In genomic region chr1:91209785-91210184, GRCm38 (mm10) we compare ENCODE assay signal across 9 mouse cellular contexts. TPM values are rescaled to one million over a fixed set of nuclear protein-coding genes. Genes with fewer than 3 reads are reported as not detected.
DNase-seq lines count a peak whose midpoint lies in the region; ATAC-seq and TF ChIP-seq lines count a peak whose summit lies in the region.
"Had no signal": no experiment of that assay in that cellular context is flagged by ENCODE, and none has a peak within 500 bp of the region (broad histone marks: within the 10 kb centered on the region; RNA-seq: fewer than 3 reads in every experiment).

No protein-coding gene starts in this region.

- no peak overlapping the region for H3K9ac ChIP-seq in forebrain, embryonic 14.5 days (ENCODE audit: low read length)
- H3K9ac ChIP-seq in forebrain, embryonic 11.5 days (ENCODE audit: low read length), result no peak overlapping the region
- H3K9ac ChIP-seq in midbrain, embryonic 15.5 days, result no peak overlapping the region

- peak; percentile 82 for ATAC-seq in forebrain, embryonic 14.5 days
- ATAC-seq in forebrain, embryonic 11.5 days (replicated peaks; ENCODE audit: low FRiP score), result no peak
- peak; percentile 83 for ATAC-seq in midbrain, embryonic 15.5 days (replicated peaks)
- ATAC-seq in granulocyte monocyte progenitor cell, adult 5-6 weeks (replicated peaks; ENCODE audit: poor library complexity, severe bottlenecking), result no peak

- no peak for TF ChIP-seq POLR2A in kidney, adult 2 months (IDR thresholded peaks at IDR 0.05; ENCODE audit: low read depth, low read length)

- no peaks in the 10 kb centered on the region for H3K9me3 ChIP-seq in forebrain, embryonic 14.5 days (replicated peaks; ENCODE audit: control insufficient read depth, low read length)
- no peaks in the 10 kb centered on the region for H3K9me3 ChIP-seq in forebrain, embryonic 11.5 days (ENCODE audit: control insufficient read depth, low read length)
- no peaks in the 10 kb centered on the region for H3K9me3 ChIP-seq in midbrain, embryonic 15.5 days

- TF ChIP-seq CTCF in kidney, adult 2 months (conservative IDR thresholded peaks at IDR 0.05; ENCODE audit: insufficient read depth, insufficient read length, low read depth, low read length), result no peak

- H3K4me2 ChIP-seq in forebrain, embryonic 14.5 days (ENCODE audit: low read length), result no peak overlapping the region
- no peak overlapping the region for H3K4me2 ChIP-seq in forebrain, embryonic 11.5 days (ENCODE audit: low read depth, low read length, severe bottlenecking)
- H3K4me2 ChIP-seq in midbrain, embryonic 15.5 days, result no peak overlapping the region

- peaks cover 13% of the 10 kb centered on the region for H3K4me1 ChIP-seq in forebrain, embryonic 14.5 days (ENCODE audit: control insufficient read depth, insufficient read depth, low read length)
- no peaks in the 10 kb centered on the region for H3K4me1 ChIP-seq in forebrain, embryonic 11.5 days (replicated peaks; ENCODE audit: control insufficient read depth, insufficient read depth, low read length)
- peaks cover 9% of the 10 kb centered on the region for H3K4me1 ChIP-seq in midbrain, embryonic 15.5 days
- no peaks in the 10 kb centered on the region for H3K4me1 ChIP-seq in kidney, adult 2 months (ENCODE audit: control insufficient read depth, insufficient read depth, low read length)

- H3K27me3 ChIP-seq in forebrain, embryonic 14.5 days (replicated peaks; ENCODE audit: control insufficient read depth, insufficient read depth, low read length), result no peaks in the 10 kb centered on the region
- no peaks in the 10 kb centered on the region for H3K27me3 ChIP-seq in forebrain, embryonic 11.5 days (ENCODE audit: control insufficient read depth, insufficient read depth, low read length)
- no peaks in the 10 kb centered on the region for H3K27me3 ChIP-seq in midbrain, embryonic 15.5 days (replicated peaks)
- H3K27me3 ChIP-seq in kidney, adult 2 months (replicated peaks; ENCODE audit: control insufficient read depth, insufficient read depth, low read length), result no peaks in the 10 kb centered on the region

- H3K4me3 ChIP-seq in forebrain, embryonic 14.5 days (ENCODE audit: low read depth, low read length), result no peak overlapping the region
- H3K4me3 ChIP-seq in forebrain, embryonic 11.5 days (ENCODE audit: low read depth, low read length), result no peak overlapping the region
- no peak overlapping the region for H3K4me3 ChIP-seq in midbrain, embryonic 15.5 days
- H3K4me3 ChIP-seq in kidney, adult 2 months (ENCODE audit: insufficient read depth, low read depth, low read length), result no peak overlapping the region

- DNase-seq in forebrain, embryonic 14.5 days (ENCODE audit: low spot score), result peak; percentile 76
- no peak for DNase-seq in forebrain, embryonic 11.5 days (ENCODE audit: low spot score)
- peak; percentile 38 to 72 for DNase-seq in adrenal gland, postnatal 36 days
- peak; percentile 88 to 92 for DNase-seq in frontal cortex, postnatal 36 days (ENCODE audit: low spot score in 2 of 2)
- DNase-seq in heart, postnatal 4 days, result peak; percentile 91
- no peak for DNase-seq in kidney, adult 2 months

- 42% methylated on average over 6 of the region's 6 CpGs for WGBS in forebrain, embryonic 14.5 days
- 90% methylated on average over 6 of the region's 6 CpGs for WGBS in forebrain, embryonic 11.5 days
- WGBS in midbrain, embryonic 15.5 days, result 77% methylated on average over 6 of the region's 6 CpGs
- WGBS in kidney, adult 2 months, result 80% methylated on average over 6 of the region's 6 CpGs

- no peaks in the 10 kb centered on the region for H3K36me3 ChIP-seq in forebrain, embryonic 14.5 days (ENCODE audit: control insufficient read depth, insufficient read depth, low read length)
- H3K36me3 ChIP-seq in forebrain, embryonic 11.5 days (ENCODE audit: control insufficient read depth, insufficient read depth, low read length), result no peaks in the 10 kb centered on the region
- H3K36me3 ChIP-seq in midbrain, embryonic 15.5 days (replicated peaks), result no peaks in the 10 kb centered on the region
- H3K36me3 ChIP-seq in kidney, adult 2 months (ENCODE audit: control insufficient read depth, insufficient read depth, low read length), result no peaks in the 10 kb centered on the region

- peak overlapping the region; percentile 55; the same call in 1 of the 2 replicates for H3K27ac ChIP-seq in forebrain, embryonic 14.5 days (ENCODE audit: low read depth, low read length)
- no peak overlapping the region for H3K27ac ChIP-seq in forebrain, embryonic 11.5 days (ENCODE audit: low read depth, low read length)
- peak overlapping the region; percentile 79 for H3K27ac ChIP-seq in midbrain, embryonic 15.5 days
- no peak overlapping the region for H3K27ac ChIP-seq in kidney, adult 2 months (ENCODE audit: insufficient read depth, low read depth, low read length)
- H3K27ac ChIP-seq: macrophage had no signal

RNA-seq across cellular contexts. Expression of gene Ramp1, which starts 30.2 kb away (rescaled TPM):
- polyA plus RNA-seq in forebrain, embryonic 14.5 days (2014; fragmentation: Nextera tagmentation; extraction: Ambion mirVana), result 2.6 and 3.0 TPM in 2 replicates
- polyA plus RNA-seq in forebrain, embryonic 11.5 days (2014; fragmentation: Nextera tagmentation; extraction: Ambion mirVana), result 0.12 and 0.41 TPM in 2 replicates
- total RNA-seq in adrenal gland, postnatal 36 days (2021), result 1 to 10 TPM; 6.1 to 6.3 TPM
- 10 to 100 TPM; 24.3 to 26.8 TPM for total RNA-seq in heart, postnatal 4 days (2021)
- polyA plus RNA-seq in midbrain, embryonic 15.5 days (2015; fragmentation: Nextera tagmentation; extraction: Ambion mirVana), result 5.4 and 6.5 TPM in 2 replicates
- 160 and 199 TPM in 2 replicates for total RNA-seq in granulocyte monocyte progenitor cell, adult 5-6 weeks (2014; fragmentation: Nextera tagmentation)
- 179 and 199 TPM in 2 replicates for total RNA-seq in granulocyte monocyte progenitor cell, adult 5-6 weeks (2017)
- polyA plus RNA-seq in kidney, adult 2 months (2012; rRNA removed), result 1.9 and 2.6 TPM in 2 replicates

RNA-seq across cellular contexts. Expression of gene Ube2f, which starts 40.3 kb away (rescaled TPM):
- 73.0 and 78.8 TPM in 2 replicates for polyA plus RNA-seq in forebrain, embryonic 14.5 days (2014; fragmentation: Nextera tagmentation; extraction: Ambion mirVana)
- polyA plus RNA-seq in forebrain, embryonic 11.5 days (2014; fragmentation: Nextera tagmentation; extraction: Ambion mirVana), result 78.9 and 84.7 TPM in 2 replicates
- total RNA-seq in adrenal gland, postnatal 36 days (2021), result 10 to 100 TPM; 72.8 to 94.6 TPM
- 10 to 100 TPM; 49.3 to 55.0 TPM for total RNA-seq in heart, postnatal 4 days (2021)
- 58.5 and 60.4 TPM in 2 replicates for polyA plus RNA-seq in midbrain, embryonic 15.5 days (2015; fragmentation: Nextera tagmentation; extraction: Ambion mirVana)
- total RNA-seq in granulocyte monocyte progenitor cell, adult 5-6 weeks (2014; fragmentation: Nextera tagmentation), result 80.4 and 94.7 TPM in 2 replicates
- 40.4 and 50.5 TPM in 2 replicates for total RNA-seq in granulocyte monocyte progenitor cell, adult 5-6 weeks (2017)
- 37.2 and 38.5 TPM in 2 replicates for polyA plus RNA-seq in kidney, adult 2 months (2012; rRNA removed)

Comparison
In these comparisons a context has a peak if more than half of its experiments do, and no peak if none do; other contexts are left out.
1. ATAC-seq: peak in forebrain, embryonic 14.5 days (single experiment) and midbrain, embryonic 15.5 days (single experiment); none in forebrain, embryonic 11.5 days (single experiment) and granulocyte monocyte progenitor cell, adult 5-6 weeks (single experiment).
2. DNase-seq: peak in forebrain, embryonic 14.5 days (single experiment), adrenal gland, postnatal 36 days (2 of 2), frontal cortex, postnatal 36 days (2 of 2) and heart, postnatal 4 days (single experiment); none in forebrain, embryonic 11.5 days (single experiment) and kidney, adult 2 months (single experiment).
3. H3K27ac ChIP-seq: peak in forebrain, embryonic 14.5 days (single experiment) and midbrain, embryonic 15.5 days (single experiment); none in forebrain, embryonic 11.5 days (single experiment) and kidney, adult 2 months (single experiment).